Mouse (Mus musculus): Measurements from ENCODE around the gene Olfr835.

The Olfr835 gene

GRCm38 (mm10) chr9:19032435-19032834, at the start of gene Olfr835:
Olfr835 (plus strand) TSS chr9:19032735.
- DNase-seq (ENCODE audit: extremely low read depth, low read depth, low spot score) = no peak

- no peak for DNase-seq (ENCODE audit: extremely low read depth, low read depth, low spot score)
Measured at GRCm38 (mm10) chr9:18987690-18988089, 44.8 kb upstream of the Olfr835 start, which contains the start of gene Olfr834. Olfr834 (plus strand) TSS chr9:18987990.

- no peak for DNase-seq (ENCODE audit: extremely low read depth, low read depth, low spot score)
Measured at GRCm38 (mm10) chr9:19084986-19085385, 52.5 kb downstream of the Olfr835 start.
